Mouse (Mus musculus) midbrain, embryonic 11.5 days (tissue): ENCODE results near the gene Wnt5a. TPM values are rescaled to one million over a fixed set of nuclear protein-coding genes. Genes with fewer than 3 reads are reported as not detected.

ENCODE experiments used
- ATAC-seq: fragments of 200-750 bp; cut with Nextera tagmentation; 2 replicates; pipeline ENCODE4 v1.8.0; 2017; ENCODE audit warnings: moderate TSS enrichment, moderate library complexity; ENCODE audit not compliant: low FRiP score
- DNase-seq: peaks from one replicate; pipeline ENCODE4 v3.0.0; 2015; ENCODE audit warnings: low spot score; ENCODE audit errors: missing footprints
- H3K27ac ChIP-seq: fragments of 300-500 bp; sonication (generic); 2 replicates; pipeline ENCODE4 v1.5.1; 2014; ENCODE audit warnings: low read depth, low read length
- H3K27me3 ChIP-seq: fragments of 300-500 bp; sonication (generic); 2 replicates; pipeline ENCODE4 v1.6.1; 2014; ENCODE audit warnings: mild to moderate bottlenecking, low read length, moderate library complexity, mixed read lengths; ENCODE audit not compliant: control insufficient read depth, insufficient read depth
- H3K36me3 ChIP-seq: fragments of 300-500 bp; sonication (generic); 2 replicates; pipeline ENCODE4 v1.6.1; 2014; ENCODE audit warnings: mild to moderate bottlenecking, low read length, moderate library complexity, mixed read lengths; ENCODE audit not compliant: control insufficient read depth, insufficient read depth
- H3K4me1 ChIP-seq: fragments of 300-500 bp; sonication (generic); 2 replicates; pipeline ENCODE4 v1.6.1; 2014; ENCODE audit warnings: low read length; ENCODE audit not compliant: control insufficient read depth, insufficient read depth
- H3K4me2 ChIP-seq: fragments of 300-500 bp; sonication (generic); 2 replicates; pipeline ENCODE4 v1.6.1; 2014; ENCODE audit warnings: mild to moderate bottlenecking, moderate library complexity
- H3K4me3 ChIP-seq: fragments of 300-500 bp; sonication (generic); 2 replicates; pipeline ENCODE4 v1.5.1; 2014; ENCODE audit warnings: low read depth, low read length
- H3K9ac ChIP-seq: fragments of 300-500 bp; sonication (generic); 2 replicates; pipeline ENCODE4 v1.6.1; 2014; ENCODE audit warnings: low read length
- H3K9me3 ChIP-seq: fragments of 300-500 bp; sonication (generic); 2 replicates; pipeline ENCODE4 v1.6.1; 2016; ENCODE audit warnings: low read length; ENCODE audit not compliant: control insufficient read depth
- WGBS: fragments of 180-500 bp; shearing (Covaris S2); extraction: QIAGEN DNeasy Blood & Tissue Kit; methylation state at CpG from one replicate; pipeline ENCODE4 v1.1.7; 2014; 5-methylcytosine and 5-hydroxymethylcytosine counted together
- polyA plus RNA-seq: library from polyadenylated mRNA; unstranded; fragments of >200 nt; fragmentation: Nextera tagmentation; extraction: Ambion mirVana; gene quantifications from 2 replicates; pipeline ENCODE4 v1.2.1, GENCODE M21; 2014

Gene Wnt5a
- polyA plus RNA-seq, 1 experiment from 2014 or later: 27.8 TPM

- ATAC-seq (no peak), DNase-seq (no peak)
- Histone ChIP-seq H3K27ac (no peak overlapping the region), H3K9me3 (no peaks in the 10 kb centered on the region), H3K4me1 (no peaks in the 10 kb centered on the region), H3K27me3 (no peaks in the 10 kb centered on the region), H3K4me2 (no peak overlapping the region), H3K9ac (no peak overlapping the region), H3K36me3 (no peaks in the 10 kb centered on the region), H3K4me3 (no peak overlapping the region)
- 87% methylated on average over 4 of the region's 4 CpGs for WGBS
Measured at GRCm38 (mm10) chr14:28535814-28536213, 31.3 kb downstream of the Wnt5a start.

GRCm38 (mm10) chr14:28539577-28539976, 35.0 kb downstream of the Wnt5a start:
- Histone ChIP-seq H3K9me3 (no peaks in the 10 kb centered on the region), H3K4me1 (no peaks in the 10 kb centered on the region), H3K4me3 (no peak overlapping the region), H3K36me3 (no peaks in the 10 kb centered on the region), H3K4me2 (no peak overlapping the region), H3K27ac (no peak overlapping the region), H3K27me3 (no peaks in the 10 kb centered on the region), H3K9ac (no peak overlapping the region)
- ATAC-seq (no peak), DNase-seq (peak; percentile 75)
- 85% methylated on average over 6 of the region's 6 CpGs for WGBS

- no peak overlapping the region for H3K4me2 ChIP-seq
- H3K9me3 ChIP-seq: no peaks in the 10 kb centered on the region
- H3K4me3 ChIP-seq: no peak overlapping the region
- no peak overlapping the region for H3K27ac ChIP-seq
- H3K27me3 ChIP-seq: no peaks in the 10 kb centered on the region
- WGBS: 62% methylated on average over 4 of the region's 4 CpGs
- no peaks in the 10 kb centered on the region for H3K36me3 ChIP-seq
- no peak for ATAC-seq
- H3K4me1 ChIP-seq: no peaks in the 10 kb centered on the region
- no peak for DNase-seq
- H3K9ac ChIP-seq: no peak overlapping the region
Measured at GRCm38 (mm10) chr14:28542117-28542741, 37.7 kb downstream of the Wnt5a start.

GRCm38 (mm10) chr14:28561861-28562260, 57.3 kb downstream of the Wnt5a start:
- Histone ChIP-seq H3K36me3 (no peaks in the 10 kb centered on the region), H3K9me3 (no peaks in the 10 kb centered on the region), H3K4me1 (no peaks in the 10 kb centered on the region), H3K9ac (no peak overlapping the region), H3K27me3 (no peaks in the 10 kb centered on the region), H3K27ac (no peak overlapping the region), H3K4me3 (no peak overlapping the region), H3K4me2 (no peak overlapping the region)
- DNase-seq: no peak
- WGBS: 68% methylated on average over 6 of the region's 6 CpGs
- ATAC-seq: no peak
